Comparison of ENCODE assay signal across 7 mouse cellular contexts in the genomic region with DNA sequence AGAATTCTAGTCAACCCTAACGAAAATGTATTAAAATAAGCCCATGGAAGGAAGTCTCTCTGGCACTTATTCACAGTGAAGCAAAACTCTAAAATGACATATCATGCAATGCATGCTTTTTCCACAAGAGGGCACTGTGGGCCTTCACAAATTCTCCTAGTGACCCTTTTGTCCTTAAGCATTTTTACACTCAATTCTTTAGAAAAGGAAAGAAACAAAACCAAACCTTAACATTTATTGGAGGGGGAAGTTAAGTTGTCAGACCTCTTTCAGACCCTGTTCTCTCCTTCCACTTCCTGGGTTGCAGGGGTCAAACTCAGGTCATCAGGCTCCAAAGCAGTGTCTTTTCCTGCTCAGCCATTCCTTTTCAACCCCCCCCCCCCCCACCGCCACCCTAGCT. TPM values are rescaled to one million over a fixed set of nuclear protein-coding genes. Genes with fewer than 3 reads are reported as not detected.
DNase-seq lines count a peak whose midpoint lies in the region; ATAC-seq lines count a peak whose summit lies in the region.
"Not testable (repeated sequence)": the region's sequence is repeated elsewhere in the genome, so short reads cannot be mapped to it uniquely, and the experiment has no call there.

No protein-coding gene starts in this region.

- not testable (repeated sequence) for H3K4me2 ChIP-seq in intestine, embryonic 15.5 days (replicated peaks)

- H3K27me3 ChIP-seq in intestine, embryonic 15.5 days (replicated peaks) = not testable (repeated sequence)

- H3K4me1 ChIP-seq in intestine, embryonic 15.5 days (replicated peaks) = not testable (repeated sequence)

- H3K4me3 ChIP-seq in intestine, embryonic 15.5 days (replicated peaks) = not testable (repeated sequence)

- 18% methylated on average over 2 of the region's 2 CpGs for WGBS in intestine, embryonic 15.5 days

- peak; percentile 69 for ATAC-seq in intestine, embryonic 15.5 days

- not testable (repeated sequence) for H3K27ac ChIP-seq in intestine, embryonic 15.5 days

- H3K9ac ChIP-seq in intestine, embryonic 15.5 days = not testable (repeated sequence)

- DNase-seq in Muller cell, postnatal 12 days (ENCODE audit: inconsistent ontology term) = peak; percentile 39
- peak; percentile 5 to 38 for DNase-seq in cerebellum, postnatal 10 days
- DNase-seq in frontal cortex, postnatal 36 days (ENCODE audit: low spot score in 2 of 2) = peak; percentile 26 to 79
- peak; percentile 22 to 38 for DNase-seq in layer of hippocampus, postnatal 10 days (ENCODE audit: low spot score in 2 of 2)
- DNase-seq in lung, postnatal 25 days (ENCODE audit: low spot score) = peak; percentile 5
- peak; percentile 3 for DNase-seq in retina, adult 2 months (ENCODE audit: low read depth, low spot score)

- not testable (repeated sequence) for H3K36me3 ChIP-seq in intestine, embryonic 15.5 days

- not testable (repeated sequence) for H3K9me3 ChIP-seq in intestine, embryonic 15.5 days

RNA-seq across cellular contexts. Expression of a gene that starts 40.7 kb away (rescaled TPM):
- 20.0 and 24.3 TPM in 2 replicates for polyA plus RNA-seq in intestine, embryonic 15.5 days (2015; fragmentation: Nextera tagmentation; extraction: Ambion mirVana)
- 10 to 100 TPM; 27.0 to 29.0 TPM for total RNA-seq in layer of hippocampus, postnatal 10 days (2021)
